Mouse (Mus musculus) inflammation-experienced regulatory T-cells, adult 6 months (primary cell): ENCODE measurements around the gene Ctxn2. TPM values are rescaled to one million over a fixed set of nuclear protein-coding genes. Genes with fewer than 3 reads are reported as not detected.
"Not testable (repeated sequence)": the region's sequence is repeated elsewhere in the genome, so short reads cannot be mapped to it uniquely, and the experiment has no call there.

ENCODE experiments used
- ATAC-seq: one replicate; pipeline ENCODE4 v1.8.0; 2017
- polyA plus RNA-seq, 3 experiments: library from polyadenylated mRNA; unstranded; fragments of 100-300 nt; shearing (Covaris generic); gene quantifications; one replicate each; pipeline ENCODE4 v1.2.1; 2017

The Ctxn2 gene
- not detected for polyA plus RNA-seq

DNA sequence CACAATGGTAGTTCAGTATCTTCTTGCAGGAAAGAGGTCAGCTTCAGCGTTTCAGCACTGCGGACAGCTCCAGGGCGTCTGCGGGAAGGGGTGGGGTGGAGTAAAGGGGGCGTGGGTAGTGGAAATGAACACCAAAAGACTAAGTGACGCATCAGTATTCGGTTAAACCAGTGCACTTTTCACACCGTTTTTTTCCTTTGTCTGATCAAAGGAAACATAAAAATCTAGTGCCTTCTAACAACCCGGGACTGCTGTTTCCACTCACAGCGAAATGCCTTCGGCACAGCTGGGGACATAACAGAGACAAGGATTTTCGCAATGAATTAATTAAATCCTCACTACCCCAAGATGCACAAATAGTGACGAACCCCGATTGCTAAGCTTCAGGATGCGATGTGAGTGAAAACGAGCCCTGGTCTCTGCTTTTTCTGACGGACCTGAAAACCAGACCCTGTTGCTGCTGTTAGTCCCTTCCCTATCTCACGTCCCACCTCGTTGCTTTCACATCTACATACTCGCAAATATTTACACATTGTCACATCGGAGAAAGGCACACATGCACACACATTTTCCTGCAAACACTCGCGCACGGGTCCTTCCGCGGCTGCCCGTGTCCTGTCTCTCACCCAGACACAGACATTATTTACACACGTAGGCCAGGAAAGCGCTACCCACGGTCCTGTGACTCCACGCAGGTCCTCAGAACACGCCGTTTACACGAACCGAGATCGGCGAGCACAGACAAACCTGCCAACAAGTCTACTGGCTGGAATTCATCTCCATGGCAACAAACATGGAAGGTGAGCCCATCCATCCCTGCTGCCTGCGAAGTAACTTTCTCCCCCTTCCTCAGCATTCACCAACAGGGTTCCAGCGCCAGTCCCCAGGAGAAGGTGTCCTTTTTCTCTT lies at the start of gene Ctxn2:
Gene Ctxn2 (plus strand): TSS at position 790 of the 909 bp plus-strand sequence.
- ATAC-seq: peak; percentile 46

DNA sequence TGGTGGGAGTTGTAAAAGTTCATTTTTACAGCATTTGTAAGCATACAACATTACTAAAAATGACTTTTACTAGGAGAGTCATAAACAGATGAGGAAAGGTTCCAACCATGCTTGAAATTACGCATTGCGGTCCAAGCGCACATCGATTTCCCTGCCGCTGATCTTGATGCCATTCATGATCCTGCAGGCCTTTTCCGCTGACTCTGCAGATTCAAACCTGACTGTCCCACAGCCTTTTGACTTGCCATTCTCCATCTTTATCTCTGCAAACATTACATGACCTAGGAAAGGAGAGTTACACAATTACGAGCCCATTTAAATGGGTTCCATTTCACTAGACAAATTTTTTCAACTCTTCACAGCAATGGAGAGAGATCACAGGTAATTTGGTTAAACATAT lies 47.7 kb upstream of the Ctxn2 start:
- ATAC-seq: no peak

DNA sequence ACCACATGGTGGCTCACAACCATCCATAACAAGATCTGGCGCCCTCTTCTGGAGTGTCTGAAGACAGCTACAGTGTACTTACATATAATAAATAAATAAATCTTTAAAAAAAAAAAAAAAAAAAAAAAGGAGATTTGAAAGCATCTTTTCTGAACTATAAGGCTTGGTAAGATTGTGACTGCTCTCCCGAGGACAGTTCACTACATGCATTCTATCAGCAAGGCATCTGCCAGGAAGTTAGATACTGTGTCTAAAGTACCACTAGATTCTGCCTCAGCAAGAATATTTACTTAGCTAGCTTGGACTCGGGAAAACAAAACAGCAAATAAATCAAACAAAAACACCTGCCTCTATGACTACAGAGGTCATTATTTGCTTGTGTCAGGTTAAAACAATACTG lies 44.4 kb upstream of the Ctxn2 start:
- ATAC-seq: not testable (repeated sequence)

DNA sequence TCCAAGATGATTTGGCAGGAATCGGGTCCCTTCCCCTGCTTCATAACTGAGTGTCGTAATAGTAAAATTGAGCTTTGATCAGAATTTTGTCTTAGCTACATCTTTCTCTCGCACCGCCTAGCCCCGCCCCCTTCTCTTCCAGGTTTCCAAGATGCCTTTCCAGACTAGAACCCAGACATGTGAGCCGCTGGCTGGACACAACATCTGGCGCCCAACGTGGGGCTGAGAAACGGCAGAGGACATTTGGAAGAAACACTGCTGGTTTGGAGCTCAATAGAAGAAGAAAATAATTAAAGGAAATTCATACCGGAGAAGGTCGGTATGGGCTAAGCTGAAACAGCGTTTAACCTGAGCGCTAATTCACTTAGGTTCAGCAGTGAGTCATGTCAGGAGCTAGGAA lies 32.0 kb upstream of the Ctxn2 start:
- ATAC-seq: not testable (repeated sequence)

DNA sequence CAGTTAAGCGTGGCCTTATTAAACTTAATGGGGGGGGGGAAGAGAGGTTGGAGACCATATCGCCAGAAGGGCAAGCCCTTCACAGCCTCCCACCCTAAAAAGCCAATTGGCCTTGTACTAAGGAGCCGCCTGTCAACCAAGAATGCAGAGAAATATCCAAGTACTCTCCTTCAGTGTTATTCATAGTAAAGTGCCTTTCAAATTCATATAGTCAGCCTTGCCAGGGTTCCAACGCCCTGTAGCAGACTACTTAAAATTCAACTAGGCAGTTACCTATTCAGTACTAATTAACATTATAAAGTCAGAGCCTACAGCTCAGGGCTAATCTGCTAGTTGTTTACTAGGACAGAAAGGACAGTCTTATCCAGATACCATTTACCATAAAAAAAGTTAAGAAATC lies 30.0 kb upstream of the Ctxn2 start:
- not testable (repeated sequence) for ATAC-seq

DNA sequence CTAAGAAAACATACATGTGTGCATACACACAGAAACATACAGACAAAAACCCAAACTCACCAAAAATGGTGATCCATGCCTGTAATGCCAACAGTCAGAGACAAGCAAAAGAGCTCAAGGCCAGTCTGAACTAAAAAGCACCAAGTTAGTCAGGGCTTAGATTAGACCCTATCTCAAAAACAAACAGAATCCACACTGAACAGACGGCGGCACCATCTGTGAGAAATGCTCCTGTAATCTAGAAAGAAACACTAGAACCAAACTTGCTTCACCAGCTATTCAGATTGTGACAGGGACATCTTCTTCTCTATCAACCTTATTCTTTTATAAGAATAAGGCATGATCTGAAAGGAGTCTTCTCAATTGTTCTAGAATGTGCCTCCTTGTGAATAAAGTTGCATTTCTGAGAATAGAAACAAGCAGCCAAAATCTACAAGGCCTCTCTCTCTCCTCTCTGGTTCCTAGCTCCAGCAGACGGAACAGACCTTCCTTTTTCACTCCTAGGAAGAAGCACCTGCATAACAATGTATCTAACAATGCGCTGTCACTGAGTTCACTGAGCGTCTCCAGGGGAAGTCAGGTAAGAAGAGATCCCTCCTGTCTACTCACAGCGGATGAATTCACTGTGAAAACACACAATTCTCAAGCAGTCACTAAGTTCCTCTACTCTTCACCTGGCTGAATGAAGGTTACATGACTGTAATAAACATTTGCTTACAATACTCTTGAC lies 16.9 kb upstream of the Ctxn2 start:
- no peak for ATAC-seq

DNA sequence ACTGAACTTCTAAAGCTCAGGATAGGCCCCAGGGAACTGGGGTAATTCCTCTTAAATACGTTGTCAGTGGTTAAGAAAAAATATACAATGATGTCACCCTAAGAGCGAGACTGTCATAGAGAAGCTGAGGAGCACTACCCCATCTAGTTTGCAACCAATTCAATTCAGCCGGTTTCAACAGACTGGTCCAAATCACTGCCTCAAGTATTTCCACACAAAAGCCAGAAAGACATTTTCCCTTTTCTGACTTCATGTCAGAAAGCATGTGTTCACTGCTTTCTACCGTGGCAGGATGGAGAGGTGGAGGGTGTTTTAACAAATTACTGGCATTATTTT lies 14.2 kb upstream of the Ctxn2 start:
- no peak for ATAC-seq

DNA sequence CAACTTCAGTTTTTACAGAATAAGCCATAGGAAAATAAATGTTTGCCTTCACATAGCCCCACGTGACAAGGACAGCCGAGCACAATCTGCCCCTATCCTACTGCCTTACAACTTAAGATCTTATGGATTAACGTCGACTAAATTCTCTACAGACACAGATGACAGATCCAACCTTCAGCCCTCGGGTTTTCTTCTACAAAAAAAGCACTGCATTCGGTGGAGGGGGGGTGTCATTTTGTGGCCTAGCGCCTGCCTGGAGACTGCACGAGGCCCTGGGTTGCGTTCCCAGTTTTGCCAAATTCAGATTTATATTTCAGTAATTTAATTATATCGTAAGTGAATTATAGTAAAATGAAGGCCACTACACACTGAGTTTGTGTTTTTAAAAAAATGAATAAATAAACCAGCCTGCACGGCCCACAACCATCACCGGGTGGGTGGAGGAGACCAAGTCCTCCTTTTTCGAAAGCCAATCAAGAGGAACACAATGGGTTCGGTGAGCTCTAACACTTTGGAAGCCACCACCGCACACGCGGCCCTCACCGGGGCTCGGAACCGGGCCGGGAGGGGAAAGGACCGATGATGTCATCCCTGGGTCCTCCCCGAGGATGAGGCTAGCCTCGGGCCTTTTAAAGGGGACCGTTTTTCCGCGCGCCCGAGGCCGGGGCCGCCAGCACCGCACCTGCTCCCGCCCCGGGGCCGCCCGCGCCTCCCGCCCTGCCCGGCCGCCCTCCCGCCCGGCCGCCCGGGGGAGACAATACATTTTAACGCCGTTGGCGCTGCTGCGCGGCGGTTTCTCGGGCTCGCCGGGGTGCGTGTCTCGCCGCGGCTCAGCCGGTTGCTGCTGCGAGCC lies 13.6 kb upstream of the Ctxn2 start:
- peak; percentile 59 for ATAC-seq

DNA sequence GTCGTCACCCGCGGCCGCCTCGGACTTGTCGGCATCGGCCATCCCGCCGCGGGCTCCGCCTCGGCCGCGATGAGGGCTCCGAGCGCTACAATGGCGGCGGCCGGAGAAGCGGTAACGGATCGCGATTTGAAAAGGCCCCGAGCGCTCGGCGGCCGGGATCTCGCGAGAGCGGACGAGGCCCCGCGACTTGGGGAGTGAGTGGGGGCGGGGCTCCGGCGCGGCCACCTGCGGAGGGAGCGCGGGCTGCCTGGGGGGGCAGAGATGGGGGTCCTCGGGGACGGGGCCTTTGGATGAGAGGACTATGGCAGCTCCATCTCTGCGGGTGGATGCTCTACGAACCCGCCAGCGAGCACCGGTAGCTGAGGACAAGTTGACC lies 13.0 kb upstream of the Ctxn2 start, which contains the start of gene Myef2:
Gene Myef2 (minus strand): TSS at position 185 of the 376 bp plus-strand sequence.
- ATAC-seq: peak; percentile 93

DNA sequence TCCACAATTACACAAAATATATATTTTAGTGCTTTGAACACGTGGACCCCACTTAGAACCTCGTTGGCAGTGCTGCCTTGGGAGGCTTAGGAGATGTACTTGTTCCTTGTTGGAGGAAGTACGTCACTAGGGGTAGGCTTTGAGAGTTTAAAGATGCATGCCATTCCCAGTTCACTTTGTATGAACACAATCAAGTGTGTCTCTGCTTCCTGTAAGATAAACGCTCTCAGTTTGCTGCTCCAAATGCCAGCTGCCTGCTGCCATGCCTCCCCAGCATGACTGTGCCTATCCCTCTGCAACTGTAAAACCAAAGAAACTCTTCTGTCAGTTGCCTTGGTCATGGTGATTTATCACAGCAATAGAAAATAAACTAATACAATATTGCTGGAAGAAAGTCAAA lies 10.7 kb upstream of the Ctxn2 start:
- no peak for ATAC-seq

DNA sequence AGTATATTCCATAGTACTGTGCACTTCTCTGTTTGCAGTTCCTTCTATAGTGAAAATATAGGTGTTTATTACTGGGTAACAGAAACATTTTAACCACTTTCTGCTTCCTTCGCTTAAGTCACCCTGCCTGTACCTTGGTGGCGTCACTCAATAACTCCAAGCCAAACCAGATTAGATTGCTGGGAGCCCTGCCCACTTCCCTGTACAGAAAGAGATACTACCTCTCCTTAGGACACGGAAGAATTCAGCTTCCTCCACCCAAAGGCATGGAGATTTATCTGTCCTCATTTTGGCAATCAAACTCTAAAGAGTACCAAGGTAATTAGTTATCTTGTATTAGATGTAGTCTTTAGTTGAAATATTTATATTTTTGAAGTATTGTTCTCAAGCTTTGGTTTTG lies 9.7 kb upstream of the Ctxn2 start:
- ATAC-seq: no peak

DNA sequence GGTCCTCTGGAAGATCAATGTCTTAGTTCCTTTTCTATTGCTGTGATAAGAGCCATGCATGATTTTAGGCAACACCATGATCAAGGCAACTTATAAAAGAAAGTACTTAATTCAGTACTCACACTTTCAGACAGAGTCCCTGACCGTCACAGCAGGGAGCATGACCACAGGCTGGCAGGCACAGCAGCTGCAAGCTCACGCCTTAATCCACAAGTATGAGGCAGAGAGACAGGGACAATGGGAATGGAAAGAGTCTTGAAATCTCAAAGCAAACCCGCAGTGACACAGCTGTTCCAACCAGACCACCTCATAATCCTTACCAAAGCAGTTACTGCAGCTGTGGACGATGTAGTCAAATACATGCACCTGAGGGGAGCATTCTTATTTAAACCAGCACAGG lies 2.4 kb upstream of the Ctxn2 start:
- no peak for ATAC-seq

DNA sequence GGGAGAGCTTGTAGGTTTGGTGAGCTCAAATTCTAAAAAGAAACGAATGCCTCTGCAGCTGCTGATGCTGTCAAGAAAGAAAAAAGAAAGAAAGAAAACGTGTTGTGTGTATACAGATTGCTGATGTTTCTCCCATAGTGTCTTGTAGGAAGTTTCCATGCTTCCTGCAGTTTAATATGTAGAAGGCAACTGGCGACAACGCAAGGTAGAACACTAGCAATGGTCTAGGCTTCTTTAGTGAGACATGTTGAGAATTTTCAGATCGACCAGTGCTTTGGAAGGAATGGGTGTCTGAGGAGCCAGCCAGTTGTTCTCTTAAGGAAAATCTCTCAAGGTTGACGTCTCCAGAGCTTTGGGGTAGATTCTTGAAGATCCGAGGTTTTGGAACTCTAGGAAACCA lies 354 bp downstream of the Ctxn2 start:
- ATAC-seq: no peak

DNA sequence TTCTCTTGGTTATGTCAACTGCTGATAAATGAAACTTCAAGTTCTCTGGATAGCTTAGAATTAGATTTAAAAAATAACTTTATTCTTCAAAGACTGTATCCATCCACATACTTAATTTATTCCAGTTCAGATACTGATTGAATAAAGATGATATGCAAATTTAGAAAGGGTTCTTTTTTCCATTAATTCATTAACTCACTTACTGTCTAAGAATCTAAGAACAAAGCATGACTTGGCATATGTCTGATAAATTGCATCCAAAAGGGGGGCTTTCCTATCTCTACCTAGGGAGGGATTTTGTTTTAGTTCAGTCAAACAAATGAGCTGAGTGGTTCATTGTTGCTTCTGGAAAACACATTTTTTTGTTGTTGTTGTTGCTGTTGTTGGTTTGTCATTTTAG lies 5.8 kb downstream of the Ctxn2 start:
- no peak for ATAC-seq

DNA sequence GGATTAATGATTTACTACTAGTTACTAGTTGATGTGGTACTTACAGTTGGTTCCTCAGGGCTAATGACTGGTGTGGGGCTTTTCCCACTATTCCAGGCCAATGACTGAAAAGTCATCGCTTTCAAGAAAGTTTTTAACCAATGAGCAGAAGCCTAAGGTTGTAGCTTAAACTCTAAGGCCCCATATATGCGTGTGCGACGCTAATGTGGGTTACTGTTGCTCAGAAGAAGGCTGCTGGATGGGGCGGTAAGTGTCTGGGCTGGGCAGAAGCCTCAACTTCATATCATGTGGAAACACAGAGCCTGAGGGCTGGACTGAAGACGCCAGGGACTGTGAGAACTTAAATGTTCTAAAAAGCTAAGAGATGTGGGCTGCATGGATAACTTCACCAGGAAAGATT lies 15.9 kb downstream of the Ctxn2 start, which contains the start of gene Slc12a1:
Gene Slc12a1 (plus strand): TSS at position 118 of the 400 bp plus-strand sequence.
- no peak for ATAC-seq

DNA sequence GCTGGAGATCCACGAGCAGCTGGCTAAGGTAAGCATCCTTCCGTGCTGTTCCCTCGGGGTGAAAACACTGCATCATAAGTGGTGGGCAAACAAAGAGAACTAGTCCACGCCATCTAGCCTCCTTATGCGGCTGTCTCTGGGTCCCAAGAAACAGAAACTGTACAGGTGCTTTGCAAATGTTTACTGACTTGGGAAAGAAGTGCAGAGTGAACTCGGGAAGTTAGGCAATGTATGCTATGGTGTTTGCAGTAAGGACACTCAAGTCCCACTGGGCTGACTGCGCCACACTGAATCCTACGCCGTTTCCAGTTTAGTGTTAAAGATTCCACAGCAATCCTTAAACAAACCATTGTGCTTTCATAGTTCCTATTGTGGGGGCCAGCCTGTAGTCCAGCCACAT lies 17.8 kb downstream of the Ctxn2 start:
- ATAC-seq: no peak

DNA sequence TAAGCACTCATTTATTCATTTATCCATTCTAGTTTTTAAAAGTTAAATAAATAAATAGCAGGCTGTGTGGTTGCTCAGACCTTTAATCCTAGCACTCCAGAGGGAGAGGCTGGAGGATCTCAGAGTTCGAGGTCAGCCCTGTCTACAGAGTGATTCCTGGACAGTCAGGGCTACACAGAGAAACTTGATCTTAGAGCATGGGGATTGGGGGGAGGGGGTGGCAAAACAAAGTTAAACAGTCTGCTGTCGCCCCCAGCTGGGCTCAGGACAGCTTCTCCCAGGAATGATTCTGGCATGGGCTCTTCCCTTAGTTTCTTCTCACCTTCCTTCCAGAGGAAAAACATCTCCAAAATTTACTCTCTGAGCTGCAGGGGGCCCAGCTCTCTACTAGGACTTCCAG lies 19.0 kb downstream of the Ctxn2 start:
- ATAC-seq: no peak

DNA sequence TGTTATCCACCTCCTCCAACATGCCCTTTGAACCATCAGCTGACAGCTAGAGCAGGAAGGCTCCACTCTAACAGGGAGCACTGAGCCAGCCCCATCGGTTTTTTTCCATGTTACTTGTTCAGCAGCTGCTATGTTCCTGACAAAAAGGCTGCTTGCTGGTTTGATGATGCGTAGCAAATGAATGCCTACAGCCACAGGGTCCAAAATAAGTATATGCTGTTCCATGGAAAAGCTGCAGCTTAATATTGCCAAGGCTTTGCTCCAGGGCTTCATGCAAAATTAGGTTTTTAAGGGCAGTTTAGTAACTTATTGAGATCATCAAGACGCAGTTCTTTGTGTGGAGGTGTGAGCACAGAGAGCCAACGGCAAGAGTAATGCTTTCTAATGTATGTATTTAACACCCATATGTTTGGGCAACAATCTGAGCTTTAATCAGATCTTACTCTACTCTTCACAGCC lies 25.5 kb downstream of the Ctxn2 start:
- no peak for ATAC-seq

DNA sequence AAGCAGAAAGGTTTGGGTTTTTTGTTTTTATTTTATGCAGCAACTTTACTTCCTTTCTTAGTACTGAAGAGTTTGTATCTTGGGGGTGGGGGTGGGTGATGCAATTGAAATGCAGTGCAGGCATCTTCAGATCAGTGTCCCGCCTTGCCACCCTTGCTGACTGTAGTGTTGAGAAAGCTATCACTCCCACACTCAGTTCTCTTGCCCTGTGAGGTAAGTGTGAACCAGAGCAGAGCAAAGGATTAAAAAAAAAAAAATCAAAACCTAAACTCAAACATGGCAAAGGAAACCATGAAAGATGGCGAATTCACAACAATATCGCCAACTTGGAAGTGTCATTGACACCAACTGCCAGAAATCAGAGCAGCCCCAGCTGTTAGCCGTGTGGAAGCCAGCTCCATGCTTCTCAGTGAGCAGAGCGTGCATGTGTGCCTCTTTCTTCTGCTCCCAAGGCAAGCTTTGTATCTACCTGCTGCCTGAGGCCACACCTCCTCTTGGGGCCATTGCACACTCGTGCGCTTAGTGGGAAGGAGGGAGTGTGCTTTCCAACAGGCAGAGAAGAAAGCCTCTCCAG lies 41.8 kb downstream of the Ctxn2 start:
- ATAC-seq: no peak

DNA sequence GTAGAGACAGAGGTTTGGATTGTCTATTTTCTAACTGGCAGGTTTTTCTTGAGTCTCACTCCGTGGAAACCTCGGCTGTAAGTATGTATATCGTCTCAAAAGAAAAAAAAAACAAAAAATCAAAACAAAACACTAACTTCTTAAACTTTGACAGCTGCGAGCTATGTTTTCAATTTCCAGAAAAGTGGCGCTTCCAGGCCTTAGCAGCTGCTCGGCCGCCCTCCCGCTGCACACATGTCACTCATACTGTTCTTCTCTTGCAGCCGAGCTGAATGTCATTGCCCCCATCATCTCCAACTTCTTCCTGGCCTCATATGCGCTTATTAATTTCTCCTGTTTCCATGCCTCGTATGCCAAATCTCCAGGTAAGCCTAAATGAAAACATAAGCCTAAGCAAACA lies 51.4 kb downstream of the Ctxn2 start:
- no peak for ATAC-seq

DNA sequence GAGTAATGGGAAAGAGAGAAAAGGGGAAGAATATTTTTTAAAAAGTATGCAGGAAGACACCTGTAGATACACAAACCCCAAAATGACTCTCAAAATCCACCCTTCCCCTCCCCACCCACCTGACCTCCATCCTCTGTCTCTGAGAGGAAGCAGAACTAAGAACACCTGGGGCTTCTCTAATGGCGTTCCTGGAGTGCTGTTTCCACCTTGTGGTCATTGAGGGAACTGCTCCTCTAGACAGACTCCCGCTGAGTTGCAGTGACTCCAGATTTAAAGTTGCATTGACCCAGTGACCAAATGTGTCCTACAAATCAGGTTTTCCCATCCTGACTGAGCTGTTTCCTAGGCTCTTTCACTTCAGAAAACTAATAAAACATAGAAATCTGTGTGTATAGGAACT lies 52.7 kb downstream of the Ctxn2 start:
- ATAC-seq: peak; percentile 84

DNA sequence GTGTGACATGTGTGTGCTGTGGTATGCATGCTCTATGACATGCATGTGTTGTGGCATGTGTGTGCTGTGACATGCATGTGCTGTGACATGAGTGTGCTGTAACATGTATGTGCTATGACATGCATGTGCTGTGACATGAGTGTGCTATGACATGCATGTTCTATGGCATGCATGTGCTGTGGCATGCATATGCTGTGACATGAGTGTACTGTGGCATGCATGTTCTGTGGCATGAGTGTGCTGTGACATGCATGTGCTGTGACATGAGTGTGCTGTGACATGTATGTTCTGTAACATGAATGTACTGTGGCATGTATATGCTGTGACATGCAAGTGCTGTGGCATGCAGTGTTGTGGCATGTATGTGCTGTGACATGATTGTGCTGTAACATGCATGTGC lies 56.4 kb downstream of the Ctxn2 start:
- ATAC-seq: no peak

DNA sequence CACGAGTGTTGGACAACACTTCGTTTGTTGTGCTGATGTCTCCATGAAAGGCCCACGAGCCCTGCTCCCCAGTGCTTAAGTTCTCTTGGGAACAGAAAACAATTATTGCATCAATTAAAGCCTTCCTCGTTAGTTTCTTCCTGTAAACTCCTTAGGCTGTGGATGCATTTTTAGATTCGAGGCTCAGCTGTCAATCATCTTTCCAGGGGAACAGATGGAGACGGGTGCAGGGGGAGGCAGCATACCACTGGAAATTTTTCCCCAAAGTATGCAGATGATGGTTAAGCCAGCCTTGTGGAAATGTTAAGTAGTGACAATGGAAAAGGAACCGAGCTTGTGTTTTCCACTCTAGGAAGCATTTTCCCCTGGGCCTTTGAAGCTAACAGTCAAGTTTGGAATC lies 60.3 kb downstream of the Ctxn2 start:
- ATAC-seq: no peak
